Mouse (Mus musculus): ENCODE data around the gene Dusp28. TPM values are rescaled to one million over a fixed set of nuclear protein-coding genes. Genes with fewer than 3 reads are reported as not detected.

Dusp28 gene
- polyA plus RNA-seq (2016; fragmentation: Nextera tagmentation; extraction: Ambion mirVana), result 14.0 and 14.7 TPM in 2 replicates

GRCm38 (mm10) chr1:92906779-92907631, at the start of gene Dusp28:
Gene Dusp28 (plus strand): TSS chr1:92906981.
- peaks cover 42% of the 10 kb centered on the region for H3K27me3 ChIP-seq (ENCODE audit: low read depth, poor library complexity, severe bottlenecking)
- H3K4me3 ChIP-seq, result peak within 1 kb of the TSS; percentile 68
- peak within 1 kb of the TSS; percentile 86 for H3K27ac ChIP-seq (replicated peaks)
- DNase-seq (ENCODE audit: low spot score), result peak; percentile 92
- H3K4me1 ChIP-seq, result peaks cover 58% of the 10 kb centered on the region
- H3K9me3 ChIP-seq (replicated peaks), result no peaks in the 10 kb centered on the region
- WGBS, result under 1% methylated on average over 79 of the region's 81 CpGs
- H3K36me3 ChIP-seq, result no peaks in the 10 kb centered on the region

GRCm38 (mm10) chr1:92861503-92861902, 45.3 kb upstream of the Dusp28 start:
- peaks cover 8% of the 10 kb centered on the region for H3K4me1 ChIP-seq
- no peak overlapping the region for H3K27ac ChIP-seq (replicated peaks)
- 81% methylated on average over 6 of the region's 6 CpGs for WGBS
- H3K36me3 ChIP-seq, result peaks cover 44% of the 10 kb centered on the region
- no peaks in the 10 kb centered on the region for H3K9me3 ChIP-seq (replicated peaks)
- H3K4me3 ChIP-seq, result no peak overlapping the region
- no peaks in the 10 kb centered on the region for H3K27me3 ChIP-seq (ENCODE audit: low read depth, poor library complexity, severe bottlenecking)
- DNase-seq (ENCODE audit: low spot score), result no peak

DNA sequence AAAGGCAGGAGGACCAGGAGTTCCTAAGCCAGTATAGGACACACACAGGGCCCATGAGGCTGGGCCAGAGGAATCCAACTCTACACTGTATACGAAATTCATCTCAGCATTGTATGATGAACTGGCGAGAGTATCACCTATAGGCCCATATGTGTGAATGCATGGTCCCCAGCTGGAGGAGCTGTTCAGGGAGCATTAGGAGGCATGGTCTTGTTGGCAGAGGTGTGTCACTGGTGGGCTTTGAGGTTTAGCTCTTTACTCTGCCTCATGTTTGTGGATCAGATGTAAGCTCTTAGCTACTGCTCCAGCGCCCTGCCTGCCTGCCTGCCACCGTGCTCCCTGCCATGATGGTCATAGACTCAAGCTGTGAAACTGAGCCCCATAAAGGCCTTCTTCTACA, 43.5 kb upstream of the Dusp28 start:
- DNase-seq (ENCODE audit: low spot score), result no peak
- H3K27ac ChIP-seq (replicated peaks), result no peak overlapping the region
- no peak overlapping the region for H3K4me3 ChIP-seq
- no peaks in the 10 kb centered on the region for H3K9me3 ChIP-seq (replicated peaks)
- H3K4me1 ChIP-seq, result peaks cover 8% of the 10 kb centered on the region
- no peaks in the 10 kb centered on the region for H3K27me3 ChIP-seq (ENCODE audit: low read depth, poor library complexity, severe bottlenecking)
- peaks cover 26% of the 10 kb centered on the region for H3K36me3 ChIP-seq
- 91% methylated on average over 4 of the region's 4 CpGs for WGBS

DNA sequence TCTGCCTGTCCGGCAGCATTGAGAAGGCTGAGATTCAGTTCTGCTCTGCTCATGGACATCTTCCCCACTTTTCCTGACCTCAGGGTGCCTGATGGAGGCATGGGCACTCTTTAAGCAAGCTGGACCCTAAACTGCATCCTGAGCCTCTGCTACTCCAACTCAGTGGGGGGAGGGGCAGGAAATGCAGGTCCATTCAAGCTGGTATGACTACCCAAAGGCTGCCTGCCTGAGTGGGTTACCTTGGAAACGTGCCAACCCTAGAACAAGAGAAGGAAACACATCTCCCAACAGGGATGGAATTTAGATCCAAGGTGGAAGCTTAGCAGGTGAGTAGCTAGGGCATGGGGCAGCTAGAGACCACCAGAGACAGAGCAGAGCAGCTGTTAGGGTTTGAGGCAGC, 40.6 kb upstream of the Dusp28 start:
- 78% methylated on average over 2 of the region's 2 CpGs for WGBS

GRCm38 (mm10) chr1:92869985-92870384, 36.8 kb upstream of the Dusp28 start:
- no peak overlapping the region for H3K27ac ChIP-seq (replicated peaks)
- no peaks in the 10 kb centered on the region for H3K27me3 ChIP-seq (ENCODE audit: low read depth, poor library complexity, severe bottlenecking)
- H3K4me1 ChIP-seq, result peaks cover 17% of the 10 kb centered on the region
- no peak overlapping the region for H3K4me3 ChIP-seq
- WGBS, result 80% methylated on average over 2 of the region's 2 CpGs
- H3K9me3 ChIP-seq (replicated peaks), result no peaks in the 10 kb centered on the region
- no peak for DNase-seq (ENCODE audit: low spot score)
- H3K36me3 ChIP-seq, result no peaks in the 10 kb centered on the region

More for the DNA sequence above, 40.6 kb upstream of the Dusp28 start:
- H3K27ac ChIP-seq (replicated peaks), result no peak overlapping the region
- no peaks in the 10 kb centered on the region for H3K36me3 ChIP-seq
- no peaks in the 10 kb centered on the region for H3K9me3 ChIP-seq (replicated peaks)
- no peak overlapping the region for H3K4me3 ChIP-seq
- peaks cover 8% of the 10 kb centered on the region for H3K4me1 ChIP-seq
- H3K27me3 ChIP-seq (ENCODE audit: low read depth, poor library complexity, severe bottlenecking), result no peaks in the 10 kb centered on the region
- DNase-seq (ENCODE audit: low spot score), result no peak

DNA sequence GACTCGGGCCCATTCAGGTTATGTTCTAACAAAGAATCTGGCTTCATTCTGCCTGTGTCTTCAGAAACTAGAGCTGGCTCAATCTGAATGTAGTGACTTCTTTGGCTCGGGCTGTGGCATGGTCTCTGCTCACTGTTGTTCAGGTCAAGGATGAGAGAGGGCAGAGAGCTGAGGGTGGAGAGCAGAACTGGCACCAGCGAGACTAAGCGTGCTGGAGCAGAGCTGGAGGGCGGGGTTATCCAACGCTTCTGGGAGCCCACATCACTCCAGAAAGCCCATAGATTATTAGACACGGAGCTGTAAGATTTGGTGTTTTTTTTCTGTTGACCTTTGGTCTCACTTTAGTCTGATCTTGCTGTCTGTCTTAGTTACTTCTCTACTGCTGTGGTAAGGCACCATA, 34.1 kb upstream of the Dusp28 start:
- H3K4me1 ChIP-seq, result peaks cover 9% of the 10 kb centered on the region
- no peak overlapping the region for H3K4me3 ChIP-seq
- H3K9me3 ChIP-seq (replicated peaks), result no peaks in the 10 kb centered on the region
- 92% methylated on average over 7 of the region's 7 CpGs for WGBS
- H3K27me3 ChIP-seq (ENCODE audit: low read depth, poor library complexity, severe bottlenecking), result no peaks in the 10 kb centered on the region
- DNase-seq (ENCODE audit: low spot score), result no peak
- no peak overlapping the region for H3K27ac ChIP-seq (replicated peaks)
- H3K36me3 ChIP-seq, result no peaks in the 10 kb centered on the region

- Histone ChIP-seq H3K4me1 (peaks cover 9% of the 10 kb centered on the region), H3K4me3 (no peak overlapping the region), H3K27ac (replicated peaks) (no peak overlapping the region), H3K9me3 (replicated peaks) (no peaks in the 10 kb centered on the region), H3K36me3 (no peaks in the 10 kb centered on the region), H3K27me3 (ENCODE audit: low read depth, poor library complexity, severe bottlenecking) (no peaks in the 10 kb centered on the region)
- no peak for DNase-seq (ENCODE audit: low spot score)
- 62% methylated on average over 3 of the region's 3 CpGs for WGBS
Measured at GRCm38 (mm10) chr1:92874011-92874410, 32.8 kb upstream of the Dusp28 start.

DNA sequence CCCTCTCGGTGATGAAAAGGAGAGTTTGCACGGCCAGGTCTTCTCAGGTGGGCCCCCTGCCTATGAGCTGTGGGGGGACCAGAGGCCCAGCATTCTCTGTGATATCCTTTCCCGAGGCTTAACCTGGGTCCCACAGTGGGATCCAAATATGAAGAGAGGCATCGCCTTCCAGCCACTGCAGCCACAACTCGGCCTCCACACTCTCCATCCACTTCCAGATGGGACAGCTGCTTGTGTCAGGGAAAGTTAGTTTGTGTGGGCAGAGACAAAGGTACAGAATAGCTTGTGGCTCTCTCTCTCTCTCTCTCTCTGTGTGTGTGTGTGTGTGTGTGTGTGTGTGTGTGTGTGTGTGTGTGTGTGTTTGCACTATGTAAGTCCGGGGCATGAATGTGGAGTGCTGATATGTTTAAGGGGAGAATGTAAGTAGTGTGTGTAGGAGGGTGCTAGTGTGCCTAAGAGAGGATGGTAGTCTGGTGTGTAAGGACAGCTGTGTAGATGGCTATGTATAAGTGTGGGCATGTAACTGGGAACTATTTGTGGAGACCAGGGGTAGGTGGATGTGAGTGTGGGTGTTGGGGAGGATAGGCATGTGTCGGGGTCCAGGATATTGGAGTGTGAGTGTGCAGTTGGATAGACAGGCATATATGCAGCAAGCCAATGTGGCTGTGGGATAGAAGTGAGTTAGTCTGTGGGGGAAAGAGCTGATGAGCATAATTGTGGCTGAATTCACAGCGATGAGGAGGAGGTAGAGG, 31.2 kb upstream of the Dusp28 start:
- 87% methylated on average over 8 of the region's 8 CpGs for WGBS
- peaks cover 9% of the 10 kb centered on the region for H3K4me1 ChIP-seq
- no peak overlapping the region for H3K27ac ChIP-seq (replicated peaks)
- no peaks in the 10 kb centered on the region for H3K27me3 ChIP-seq (ENCODE audit: low read depth, poor library complexity, severe bottlenecking)
- H3K4me3 ChIP-seq, result no peak overlapping the region
- no peaks in the 10 kb centered on the region for H3K9me3 ChIP-seq (replicated peaks)
- no peak for DNase-seq (ENCODE audit: low spot score)
- no peaks in the 10 kb centered on the region for H3K36me3 ChIP-seq

- H3K4me3 ChIP-seq, result no peak overlapping the region
- WGBS, result 76% methylated on average over 12 of the region's 12 CpGs
Measured at GRCm38 (mm10) chr1:92877431-92877978, 29.3 kb upstream of the Dusp28 start.

GRCm38 (mm10) chr1:92878066-92878741, 28.6 kb upstream of the Dusp28 start:
- Histone ChIP-seq H3K27me3 (ENCODE audit: low read depth, poor library complexity, severe bottlenecking) (no peaks in the 10 kb centered on the region), H3K27ac (replicated peaks) (no peak overlapping the region), H3K9me3 (replicated peaks) (no peaks in the 10 kb centered on the region), H3K36me3 (no peaks in the 10 kb centered on the region), H3K4me3 (no peak overlapping the region), H3K4me1 (peaks cover 9% of the 10 kb centered on the region)
- no peak for DNase-seq (ENCODE audit: low spot score)
- WGBS, result 88% methylated on average over 13 of the region's 13 CpGs

More at GRCm38 (mm10) chr1:92877431-92877978, 29.3 kb upstream of the Dusp28 start:
- Histone ChIP-seq H3K27ac (replicated peaks) (no peak overlapping the region), H3K4me1 (peaks cover 9% of the 10 kb centered on the region), H3K36me3 (no peaks in the 10 kb centered on the region), H3K9me3 (replicated peaks) (no peaks in the 10 kb centered on the region), H3K27me3 (ENCODE audit: low read depth, poor library complexity, severe bottlenecking) (no peaks in the 10 kb centered on the region)
- no peak for DNase-seq (ENCODE audit: low spot score)

- DNase-seq (ENCODE audit: low spot score), result no peak
- H3K27me3 ChIP-seq (ENCODE audit: low read depth, poor library complexity, severe bottlenecking), result no peaks in the 10 kb centered on the region
- WGBS, result 89% methylated on average over 12 of the region's 12 CpGs
- no peaks in the 10 kb centered on the region for H3K9me3 ChIP-seq (replicated peaks)
- no peak overlapping the region for H3K4me3 ChIP-seq
- no peaks in the 10 kb centered on the region for H3K36me3 ChIP-seq
- peaks cover 3% of the 10 kb centered on the region for H3K4me1 ChIP-seq
- H3K27ac ChIP-seq (replicated peaks), result no peak overlapping the region
Measured at GRCm38 (mm10) chr1:92879266-92879665, 27.5 kb upstream of the Dusp28 start.

DNA sequence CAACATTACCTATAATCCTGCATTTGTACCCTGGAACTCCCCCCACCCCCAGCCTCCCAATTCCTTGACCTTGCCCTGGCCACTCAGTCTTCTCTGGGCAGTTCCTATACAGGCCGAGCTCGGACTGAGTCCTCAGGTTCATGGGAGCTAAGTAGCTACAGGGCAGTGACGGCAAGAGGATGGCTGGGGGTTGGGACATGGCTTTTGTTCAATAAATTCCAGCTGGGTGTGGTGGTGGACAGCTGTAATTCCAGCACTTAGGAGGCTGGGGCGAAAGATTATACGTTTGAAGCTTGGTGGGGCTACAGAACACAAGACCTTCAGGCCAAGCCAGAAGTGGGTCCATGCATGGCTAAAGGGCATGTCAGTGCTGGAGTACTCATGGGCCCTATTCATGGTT, 26.7 kb upstream of the Dusp28 start:
- H3K4me3 ChIP-seq, result no peak overlapping the region
- H3K4me1 ChIP-seq, result no peaks in the 10 kb centered on the region
- H3K36me3 ChIP-seq, result no peaks in the 10 kb centered on the region
- 88% methylated on average over 5 of the region's 5 CpGs for WGBS
- H3K9me3 ChIP-seq (replicated peaks), result no peaks in the 10 kb centered on the region
- H3K27me3 ChIP-seq (ENCODE audit: low read depth, poor library complexity, severe bottlenecking), result no peaks in the 10 kb centered on the region
- no peak overlapping the region for H3K27ac ChIP-seq (replicated peaks)
- DNase-seq (ENCODE audit: low spot score), result no peak
